Mouse (Mus musculus) forebrain, embryonic 14.5 days (tissue): ENCODE results near the gene Eef1a2. TPM values are rescaled to one million over a fixed set of nuclear protein-coding genes. Genes with fewer than 3 reads are reported as not detected.

Experiments
- ATAC-seq: fragments of 200-750 bp; cut with Nextera tagmentation; 2 replicates; pipeline ENCODE4 v1.8.0; 2017; ENCODE audit warnings: mild to moderate bottlenecking, moderate library complexity
- DNase-seq: peaks from one replicate; pipeline ENCODE4 v3.0.0-alpha.2; 2015; ENCODE audit warnings: low spot score
- H3K27ac ChIP-seq: fragments of 300-500 bp; sonication (generic); 2 replicates; pipeline ENCODE4 v1.5.1; 2014; ENCODE audit warnings: low read depth, mild to moderate bottlenecking, control low read depth, low read length, moderate library complexity
- H3K27me3 ChIP-seq: fragments of 300-500 bp; sonication (generic); replicated peaks from 2 replicates; pipeline ENCODE4 v1.6.1; 2014; ENCODE audit warnings: low read length, control low read depth, mixed read lengths; ENCODE audit not compliant: control insufficient read depth, insufficient read depth
- H3K36me3 ChIP-seq: fragments of 300-500 bp; sonication (generic); 2 replicates; pipeline ENCODE4 v1.6.1; 2014; ENCODE audit warnings: low read length, control low read depth; ENCODE audit not compliant: control insufficient read depth, insufficient read depth
- H3K4me1 ChIP-seq: fragments of 300-500 bp; sonication (generic); 2 replicates; pipeline ENCODE4 v1.6.1; 2014; ENCODE audit warnings: antibody characterized with exemption, low read length, control low read depth; ENCODE audit not compliant: control insufficient read depth, insufficient read depth
- H3K4me2 ChIP-seq: fragments of 300-500 bp; sonication (generic); 2 replicates; pipeline ENCODE4 v1.6.1; 2014; ENCODE audit warnings: mild to moderate bottlenecking, control low read depth, low read length
- H3K4me3 ChIP-seq: fragments of 300-500 bp; sonication (generic); 2 replicates; pipeline ENCODE4 v1.5.1; 2014; ENCODE audit warnings: low read depth, low read length, control low read depth
- H3K9ac ChIP-seq: fragments of 300-500 bp; sonication (generic); 2 replicates; pipeline ENCODE4 v1.6.1; 2014; ENCODE audit warnings: mild to moderate bottlenecking, low read length, control low read depth, moderate library complexity
- H3K9me3 ChIP-seq: fragments of 300-500 bp; sonication (generic); replicated peaks from 2 replicates; pipeline ENCODE4 v1.6.1; 2016; ENCODE audit warnings: low read length, control low read depth, mixed read lengths; ENCODE audit not compliant: control insufficient read depth
- WGBS: fragments of 180-500 bp; shearing (Covaris S2); extraction: QIAGEN DNeasy Blood & Tissue Kit; methylation state at CpG from one replicate; pipeline ENCODE4 v1.1.7; 2014; 5-methylcytosine and 5-hydroxymethylcytosine counted together
- polyA plus RNA-seq: library from polyadenylated mRNA; unstranded; fragments of >200 nt; fragmentation: Nextera tagmentation; extraction: Ambion mirVana; gene quantifications from 2 replicates; pipeline ENCODE4 v1.2.1, GENCODE M21; 2014

The Eef1a2 gene
- polyA plus RNA-seq, 1 experiment from 2014 or later: 5.1 TPM

- Histone ChIP-seq H3K36me3 (no peaks in the 10 kb centered on the region), H3K4me2 (no peak overlapping the region), H3K4me3 (no peak overlapping the region), H3K9me3 (no peaks in the 10 kb centered on the region), H3K27ac (no peak overlapping the region), H3K9ac (no peak overlapping the region), H3K4me1 (no peaks in the 10 kb centered on the region), H3K27me3 (no peaks in the 10 kb centered on the region)
- no peak for DNase-seq
- no peak for ATAC-seq
- 81% methylated on average over 5 of the region's 5 CpGs for WGBS
Observed at GRCm38 (mm10) chr2:181166469-181166868, 9.7 kb upstream of the Eef1a2 start.

DNA sequence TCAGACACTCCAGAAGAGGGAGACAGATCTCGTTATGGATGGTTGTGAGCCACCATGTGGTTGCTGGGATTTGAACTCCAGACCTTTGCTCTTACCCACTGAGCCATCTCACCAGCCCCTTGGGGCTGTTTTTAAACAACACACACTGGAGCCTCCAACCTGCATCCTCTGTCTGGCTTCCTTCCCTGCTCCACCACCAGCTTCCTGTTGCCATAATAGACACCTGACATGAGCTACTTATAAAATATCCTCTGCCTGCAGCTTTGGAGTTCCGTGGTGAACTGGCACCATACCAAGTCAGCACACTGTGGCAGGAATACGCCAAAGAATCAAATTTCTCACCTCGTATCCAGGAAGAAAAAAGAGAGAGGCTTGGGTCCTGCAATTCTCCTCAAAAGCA is 4.0 kb upstream of the Eef1a2 start:
- Histone ChIP-seq H3K4me2 (no peak overlapping the region), H3K27me3 (0 out of 2 replicates have a peak, but pooled peaks cover 2% of the 10 kb centered on the region), H3K4me3 (no peak overlapping the region), H3K9me3 (no peaks in the 10 kb centered on the region), H3K4me1 (peaks cover 13% of the 10 kb centered on the region), H3K27ac (no peak overlapping the region), H3K9ac (no peak overlapping the region), H3K36me3 (no peaks in the 10 kb centered on the region)
- ATAC-seq (no peak), DNase-seq (no peak)
- WGBS: 57% methylated on average over 4 of the region's 4 CpGs

GRCm38 (mm10) chr2:181159771-181160170 is 3.0 kb upstream of the Eef1a2 start:
- Histone ChIP-seq H3K4me3 (no peak overlapping the region), H3K27me3 (0 out of 2 replicates have a peak, but pooled peaks cover 3% of the 10 kb centered on the region), H3K9ac (peak overlapping the region; percentile 36; the same call in 1 of the 2 replicates), H3K27ac (peak overlapping the region; percentile 78), H3K4me1 (peaks cover 13% of the 10 kb centered on the region), H3K9me3 (no peaks in the 10 kb centered on the region), H3K4me2 (peak overlapping the region; percentile 22; the same call in 1 of the 2 replicates), H3K36me3 (no peaks in the 10 kb centered on the region)
- ATAC-seq: peak; percentile 90
- peak; percentile 87 for DNase-seq
- WGBS: 0% methylated on average over 2 of the region's 2 CpGs

- Histone ChIP-seq H3K27me3 (0 out of 2 replicates have a peak, but pooled peaks cover 3% of the 10 kb centered on the region), H3K27ac (peak overlapping the region; percentile 78; the same call in 1 of the 2 replicates), H3K9me3 (no peaks in the 10 kb centered on the region), H3K36me3 (no peaks in the 10 kb centered on the region), H3K4me1 (peaks cover 13% of the 10 kb centered on the region), H3K4me2 (peak overlapping the region; percentile 22; the same call in 1 of the 2 replicates), H3K9ac (peak overlapping the region; percentile 36; the same call in 1 of the 2 replicates), H3K4me3 (no peak overlapping the region)
- 51% methylated on average over 7 of the region's 7 CpGs for WGBS
- ATAC-seq (no peak), DNase-seq (peak; percentile 44)
Observed at GRCm38 (mm10) chr2:181159091-181159514, 2.3 kb upstream of the Eef1a2 start.

DNA sequence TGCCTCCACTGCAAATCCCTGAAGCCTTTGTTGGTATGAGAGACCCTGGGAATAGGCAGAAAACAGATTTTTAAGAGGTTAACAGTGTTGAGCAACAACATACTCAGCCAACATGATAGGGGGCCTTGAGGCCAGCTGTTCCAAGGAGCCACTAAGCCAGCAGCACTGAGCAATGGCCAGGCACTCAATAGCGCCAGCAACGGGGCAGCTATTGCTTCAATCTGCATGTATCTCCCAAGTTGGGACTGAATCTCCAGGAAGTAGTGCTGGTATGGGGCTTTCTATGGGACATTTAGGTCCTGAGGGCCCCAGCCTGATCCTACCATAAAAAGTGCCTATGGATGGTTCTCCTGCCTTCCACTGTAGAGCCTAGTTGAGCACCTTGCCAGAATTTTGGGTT is 1.7 kb upstream of the Eef1a2 start:
- 93% methylated on average over 2 of the region's 2 CpGs for WGBS
- Histone ChIP-seq H3K9ac (no peak overlapping the region), H3K4me2 (no peak overlapping the region), H3K4me1 (peaks cover 13% of the 10 kb centered on the region), H3K27me3 (0 out of 2 replicates have a peak, but pooled peaks cover 3% of the 10 kb centered on the region), H3K36me3 (no peaks in the 10 kb centered on the region), H3K4me3 (no peak overlapping the region), H3K9me3 (no peaks in the 10 kb centered on the region), H3K27ac (no peak overlapping the region)
- no peak for ATAC-seq
- no peak for DNase-seq

- Histone ChIP-seq H3K36me3 (no peaks in the 10 kb centered on the region), H3K27me3 (0 out of 2 replicates have a peak, but pooled peaks cover 3% of the 10 kb centered on the region), H3K27ac (no peak overlapping the region), H3K9ac (no peak overlapping the region), H3K9me3 (no peaks in the 10 kb centered on the region), H3K4me1 (peaks cover 13% of the 10 kb centered on the region), H3K4me2 (no peak overlapping the region), H3K4me3 (no peak overlapping the region)
- ATAC-seq: no peak
- WGBS: 79% methylated on average over 6 of the region's 6 CpGs
- no peak for DNase-seq
Observed at GRCm38 (mm10) chr2:181157716-181158302, 995 bp upstream of the Eef1a2 start.

DNA sequence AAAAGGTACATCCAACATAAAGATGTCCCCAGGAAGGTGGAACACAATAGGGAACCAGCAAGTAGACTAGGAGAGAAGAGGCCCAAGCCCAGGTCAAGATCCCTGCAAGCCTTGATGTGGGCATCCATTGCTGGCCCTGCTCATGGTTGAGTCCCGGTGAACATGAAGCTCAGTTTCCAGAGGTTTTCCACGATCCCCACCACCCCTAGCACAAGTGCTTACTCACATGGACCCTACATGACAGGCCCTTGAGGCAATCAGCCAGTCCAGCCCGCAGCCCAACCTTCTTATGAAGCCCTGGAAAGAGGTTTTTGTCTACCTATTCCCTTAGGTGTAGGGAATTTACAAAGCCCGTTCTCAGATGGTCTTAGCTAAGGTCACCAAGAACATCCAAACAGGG is 366 bp upstream of the Eef1a2 start:
- no peaks in the 10 kb centered on the region for H3K9me3 ChIP-seq
- no peak for DNase-seq
- H3K4me3 ChIP-seq: peak overlapping the region; percentile 45
- 82% methylated on average over 4 of the region's 4 CpGs for WGBS
- H3K4me2 ChIP-seq: peak overlapping the region; percentile 68
- H3K27me3 ChIP-seq: 0 out of 2 replicates have a peak, but pooled peaks cover 3% of the 10 kb centered on the region
- peaks cover 13% of the 10 kb centered on the region for H3K4me1 ChIP-seq
- H3K27ac ChIP-seq: peak overlapping the region; percentile 70
- H3K36me3 ChIP-seq: no peaks in the 10 kb centered on the region
- peak overlapping the region; percentile 72 for H3K9ac ChIP-seq
- ATAC-seq: no peak

DNA sequence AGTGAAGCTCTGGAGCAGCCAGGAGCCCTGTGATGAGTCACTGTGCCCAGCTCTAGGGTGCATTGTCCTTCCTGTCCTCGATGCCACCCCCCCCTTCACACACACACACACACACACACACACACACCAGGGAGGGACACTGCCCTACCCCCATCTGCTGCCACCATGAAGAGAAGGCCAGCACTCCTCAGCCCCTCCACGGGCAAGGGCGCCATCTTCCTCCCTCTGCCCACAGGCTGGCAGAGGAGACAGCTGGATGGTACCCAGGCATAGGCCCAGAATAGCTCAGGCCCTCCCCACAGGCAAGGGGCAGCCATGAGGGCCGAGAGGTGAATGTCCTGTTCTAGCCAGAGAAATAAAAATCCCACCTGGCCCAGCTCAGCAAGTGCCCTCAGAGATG is 1.0 kb downstream of the Eef1a2 start:
- H3K4me3 ChIP-seq: peak overlapping the region; percentile 45
- peak overlapping the region; percentile 72 for H3K9ac ChIP-seq
- DNase-seq (no peak), ATAC-seq (no peak)
- H3K4me1 ChIP-seq: peaks cover 13% of the 10 kb centered on the region
- 0 out of 2 replicates have a peak, but pooled peaks cover 3% of the 10 kb centered on the region for H3K27me3 ChIP-seq
- peak overlapping the region; percentile 68 for H3K4me2 ChIP-seq
- no peaks in the 10 kb centered on the region for H3K9me3 ChIP-seq
- H3K36me3 ChIP-seq: no peaks in the 10 kb centered on the region
- WGBS: 57% methylated on average over 4 of the region's 4 CpGs
- no peak overlapping the region for H3K27ac ChIP-seq

- H3K4me3 ChIP-seq: no peak overlapping the region
- H3K27me3 ChIP-seq: 0 out of 2 replicates have a peak, but pooled peaks cover 3% of the 10 kb centered on the region
- H3K9ac ChIP-seq: no peak overlapping the region
- H3K9me3 ChIP-seq: no peaks in the 10 kb centered on the region
- DNase-seq: no peak
- H3K27ac ChIP-seq: no peak overlapping the region
- WGBS: 85% methylated on average over 8 of the region's 8 CpGs
- ATAC-seq: no peak
- H3K4me2 ChIP-seq: 0 out of 2 replicates have a peak overlapping the region, but pooled peaks have one; percentile 9
- H3K4me1 ChIP-seq: peaks cover 11% of the 10 kb centered on the region
- H3K36me3 ChIP-seq: no peaks in the 10 kb centered on the region
Observed at GRCm38 (mm10) chr2:181154831-181155415, 1.9 kb downstream of the Eef1a2 start.
